Mouse (Mus musculus) stomach, embryonic 14.5 days (tissue): ENCODE results near the gene Olfr373. TPM values are rescaled to one million over a fixed set of nuclear protein-coding genes. Genes with fewer than 3 reads are reported as not detected.
"Not testable (repeated sequence)": the region's sequence is repeated elsewhere in the genome, so short reads cannot be mapped to it uniquely, and the experiment has no call there.

Experiments
- ATAC-seq: fragments of 200-750 bp; cut with Nextera tagmentation; 2 replicates; pipeline ENCODE4 v1.8.0; 2017; ENCODE audit warnings: low read depth, moderate TSS enrichment; ENCODE audit not compliant: insufficient number of reproducible peaks, insufficient read depth, low FRiP score
- H3K27ac ChIP-seq: fragments of 300-500 bp; sonication (generic); 2 replicates; pipeline ENCODE4 v1.5.1; 2014; ENCODE audit warnings: mild to moderate bottlenecking, low read length, moderate library complexity, mixed read lengths
- H3K27me3 ChIP-seq: fragments of 300-500 bp; sonication (generic); 2 replicates; pipeline ENCODE4 v1.6.1; 2014; ENCODE audit warnings: low read length, control low read depth, mixed read lengths; ENCODE audit not compliant: control insufficient read depth, insufficient read depth
- H3K36me3 ChIP-seq: fragments of 300-500 bp; sonication (generic); 2 replicates; pipeline ENCODE4 v1.6.1; 2014; ENCODE audit warnings: mild to moderate bottlenecking, control low read depth, low read length, moderate library complexity, mixed read lengths; ENCODE audit not compliant: control insufficient read depth, insufficient read depth
- H3K4me1 ChIP-seq: fragments of 300-500 bp; sonication (generic); 2 replicates; pipeline ENCODE4 v1.6.1; 2014; ENCODE audit warnings: low read length, control low read depth, mixed read lengths; ENCODE audit not compliant: control insufficient read depth, insufficient read depth
- H3K4me2 ChIP-seq: fragments of 300-500 bp; sonication (generic); replicated peaks from 2 replicates; pipeline ENCODE4 v1.6.1; 2014; ENCODE audit warnings: low read depth, low read length, control low read depth
- H3K4me3 ChIP-seq: fragments of 300-500 bp; sonication (generic); 2 replicates; pipeline ENCODE4 v1.5.1; 2014; ENCODE audit warnings: low read depth, low read length, control low read depth
- H3K9ac ChIP-seq: fragments of 300-500 bp; sonication (generic); replicated peaks from 2 replicates; pipeline ENCODE4 v1.6.1; 2014; ENCODE audit warnings: low read depth, mild to moderate bottlenecking, control low read depth, low read length, moderate library complexity, mixed read lengths
- H3K9me3 ChIP-seq: fragments of 300-500 bp; sonication (generic); 2 replicates; pipeline ENCODE4 v1.6.1; 2016; ENCODE audit warnings: low read depth, low read length, control low read depth; ENCODE audit not compliant: control insufficient read depth
- WGBS: fragments of 180-500 bp; shearing (Covaris S2); extraction: QIAGEN DNeasy Blood & Tissue Kit; methylation state at CpG from one replicate; pipeline ENCODE4 v1.1.7; 2014; 5-methylcytosine and 5-hydroxymethylcytosine counted together
- polyA plus RNA-seq: library from polyadenylated mRNA; unstranded; fragments of >200 nt; fragmentation: Nextera tagmentation; extraction: Ambion mirVana; gene quantifications from 2 replicates; pipeline ENCODE4 v1.2.1, GENCODE M21; 2014

Olfr373 gene
- polyA plus RNA-seq, 1 experiment from 2014 or later = 0.07 TPM

- H3K9ac ChIP-seq, H3K27ac ChIP-seq, H3K4me2 ChIP-seq, H3K36me3 ChIP-seq, H3K4me3 ChIP-seq, ATAC-seq, H3K9me3 ChIP-seq, H3K27me3 ChIP-seq, H3K4me1 ChIP-seq: not testable (repeated sequence)
- WGBS = 64% methylated on average over 6 of the region's 7 CpGs
These were observed 16.6 kb downstream of the Olfr373 start for GRCm38 (mm10) chr8:72099377-72100103.

GRCm38 (mm10) chr8:72105165-72105564 lies 22.2 kb downstream of the Olfr373 start:
- no peaks in the 10 kb centered on the region for H3K27me3 ChIP-seq
- H3K4me2 ChIP-seq = no peak overlapping the region
- ATAC-seq = no peak
- H3K9ac ChIP-seq = no peak overlapping the region
- H3K27ac ChIP-seq = no peak overlapping the region
- 22% methylated on average over 4 of the region's 4 CpGs for WGBS
- H3K36me3 ChIP-seq = no peaks in the 10 kb centered on the region
- no peak overlapping the region for H3K4me3 ChIP-seq
- peaks cover 4% of the 10 kb centered on the region; the same call in 1 of the 2 replicates for H3K9me3 ChIP-seq
- no peaks in the 10 kb centered on the region for H3K4me1 ChIP-seq

- H3K27ac ChIP-seq = no peak within 1 kb of the TSS
- no peak within 1 kb of the TSS for H3K9ac ChIP-seq
- H3K4me1 ChIP-seq = no peaks in the 10 kb centered on the region
- ATAC-seq = no peak
- no peaks in the 10 kb centered on the region for H3K27me3 ChIP-seq
- WGBS = 88% methylated on average over 3 of the region's 3 CpGs
- peaks cover 4% of the 10 kb centered on the region; the same call in 1 of the 2 replicates for H3K9me3 ChIP-seq
- no peak within 1 kb of the TSS for H3K4me2 ChIP-seq
- H3K36me3 ChIP-seq = no peaks in the 10 kb centered on the region
- no peak within 1 kb of the TSS for H3K4me3 ChIP-seq
These were observed 23.8 kb downstream of the Olfr373 start, which contains the start of gene Olfr374 for GRCm38 (mm10) chr8:72106740-72107139. TSS of gene Olfr374 (plus strand) at chr8:72107040.

DNA sequence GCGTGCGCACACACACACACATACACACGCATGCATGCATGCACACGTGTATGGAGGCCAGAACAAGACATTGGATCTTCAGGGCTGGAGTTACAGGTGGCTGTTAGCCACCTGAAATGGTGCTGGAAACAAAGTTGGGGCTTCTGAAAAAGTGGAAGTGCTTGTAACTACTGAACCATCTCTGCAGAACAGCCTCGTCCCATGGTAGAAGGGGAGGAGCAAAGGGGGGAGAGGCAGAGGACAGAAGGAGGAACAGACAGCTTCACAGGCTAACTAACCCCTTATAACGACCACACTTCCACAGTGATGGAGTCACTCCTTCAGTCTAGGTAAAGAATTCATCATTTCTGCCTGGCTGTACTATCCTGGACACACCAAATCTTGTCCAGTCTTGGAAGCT lies 27.9 kb downstream of the Olfr373 start:
- 80% methylated on average over 6 of the region's 6 CpGs for WGBS
- Histone ChIP-seq H3K27me3 (no peaks in the 10 kb centered on the region), H3K9ac (no peak overlapping the region), H3K9me3 (no peaks in the 10 kb centered on the region), H3K4me3 (no peak overlapping the region), H3K36me3 (no peaks in the 10 kb centered on the region), H3K4me2 (no peak overlapping the region), H3K27ac (no peak overlapping the region), H3K4me1 (no peaks in the 10 kb centered on the region)
- no peak for ATAC-seq

- no peak overlapping the region for H3K4me3 ChIP-seq
- ATAC-seq = no peak
- H3K4me2 ChIP-seq = no peak overlapping the region
- H3K9me3 ChIP-seq = no peaks in the 10 kb centered on the region
- no peaks in the 10 kb centered on the region for H3K4me1 ChIP-seq
- no peak overlapping the region for H3K27ac ChIP-seq
- no peak overlapping the region for H3K9ac ChIP-seq
- H3K36me3 ChIP-seq = no peaks in the 10 kb centered on the region
- no peaks in the 10 kb centered on the region for H3K27me3 ChIP-seq
- WGBS = 65% methylated on average over 3 of the region's 3 CpGs
These were observed 29.5 kb downstream of the Olfr373 start for GRCm38 (mm10) chr8:72112486-72112885.

DNA sequence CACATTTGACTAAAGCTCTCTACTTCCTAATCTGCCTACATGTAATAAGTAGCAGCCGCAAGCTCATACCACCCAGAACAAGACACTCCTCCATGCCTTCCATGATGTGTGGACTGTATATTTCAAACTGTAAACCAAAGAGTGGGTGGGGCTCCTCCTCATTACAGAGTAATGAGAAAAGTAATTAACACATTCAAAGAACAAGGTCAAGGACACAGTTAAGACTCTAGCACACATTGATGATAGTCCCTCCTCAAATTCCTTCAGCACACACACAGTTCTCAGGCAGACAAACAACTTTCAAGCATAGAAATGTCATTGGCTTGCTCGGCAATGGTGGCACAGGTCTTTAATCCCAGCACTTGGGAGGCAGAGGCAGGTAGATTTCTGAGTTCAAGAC lies 32.2 kb downstream of the Olfr373 start:
- no peak overlapping the region for H3K9ac ChIP-seq
- no peaks in the 10 kb centered on the region for H3K4me1 ChIP-seq
- no peaks in the 10 kb centered on the region for H3K27me3 ChIP-seq
- no peak for ATAC-seq
- no peaks in the 10 kb centered on the region for H3K9me3 ChIP-seq
- H3K36me3 ChIP-seq = no peaks in the 10 kb centered on the region
- no peak overlapping the region for H3K4me3 ChIP-seq
- no peak overlapping the region for H3K4me2 ChIP-seq
- no peak overlapping the region for H3K27ac ChIP-seq
- WGBS = 84% methylated on average over 2 of the region's 2 CpGs

GRCm38 (mm10) chr8:72118616-72119015 lies 35.6 kb downstream of the Olfr373 start:
- ATAC-seq = no peak
- Histone ChIP-seq H3K9ac (no peak overlapping the region), H3K9me3 (no peaks in the 10 kb centered on the region), H3K4me3 (no peak overlapping the region), H3K27me3 (no peaks in the 10 kb centered on the region), H3K36me3 (no peaks in the 10 kb centered on the region), H3K4me2 (no peak overlapping the region), H3K4me1 (no peaks in the 10 kb centered on the region), H3K27ac (no peak overlapping the region)
- 39% methylated on average over 4 of the region's 4 CpGs for WGBS

DNA sequence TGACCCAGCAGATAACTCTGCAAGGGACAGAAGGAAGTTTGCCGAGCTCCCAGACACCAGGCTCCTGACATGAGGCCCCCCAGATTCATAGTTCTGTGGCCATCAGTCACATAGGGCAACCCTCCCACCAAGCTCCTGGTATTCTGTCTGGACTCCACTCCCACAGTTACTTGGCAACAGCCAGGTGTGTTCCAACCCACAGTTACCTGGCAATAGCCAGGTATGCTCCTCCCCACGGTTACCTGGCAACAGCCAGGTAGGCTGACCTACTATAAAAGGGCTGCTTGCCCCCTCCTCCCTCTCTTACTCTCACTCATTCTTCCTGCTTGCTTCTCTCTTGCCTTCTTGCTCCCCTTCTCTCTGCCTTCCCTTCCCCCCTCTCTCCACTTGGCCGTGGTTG lies 38.5 kb downstream of the Olfr373 start:
- not testable (repeated sequence) for H3K36me3 ChIP-seq, H3K4me2 ChIP-seq, H3K4me1 ChIP-seq, H3K9ac ChIP-seq, H3K4me3 ChIP-seq, H3K27me3 ChIP-seq, H3K27ac ChIP-seq, H3K9me3 ChIP-seq
- ATAC-seq = peak; percentile 37; the same call in 1 of the 2 replicates
- 51% methylated on average over 3 of the region's 3 CpGs for WGBS

- Histone ChIP-seq H3K4me2 (no peak overlapping the region), H3K27me3 (no peaks in the 10 kb centered on the region), H3K36me3 (no peaks in the 10 kb centered on the region), H3K4me1 (no peaks in the 10 kb centered on the region), H3K4me3 (no peak overlapping the region), H3K9me3 (no peaks in the 10 kb centered on the region), H3K27ac (no peak overlapping the region), H3K9ac (no peak overlapping the region)
- 81% methylated on average over 1 of the region's 1 CpGs for WGBS
- ATAC-seq = no peak
These were observed 39.0 kb downstream of the Olfr373 start for GRCm38 (mm10) chr8:72121997-72122396.
